8 mouse cellular contexts compared by ENCODE assay signal in the genomic region with DNA sequence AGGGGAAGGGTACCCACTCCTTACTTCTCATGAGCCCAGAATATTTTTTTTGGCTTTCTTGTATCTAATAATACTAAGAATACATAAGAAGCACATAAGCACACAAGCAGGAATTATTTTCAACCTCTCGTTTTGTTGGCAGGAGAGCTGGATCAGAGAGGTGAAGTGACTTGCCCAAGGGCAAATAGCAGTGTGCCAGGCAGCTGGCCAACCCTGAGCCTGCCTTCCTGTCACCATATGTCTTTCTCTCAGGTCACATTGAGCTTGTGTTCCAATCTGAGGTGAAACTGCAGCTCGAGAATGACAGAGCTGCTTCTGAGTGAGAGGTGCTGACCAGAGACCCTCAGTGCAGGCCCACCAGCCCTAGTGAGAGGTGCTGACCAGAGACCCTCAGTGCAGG. TPM values are rescaled to one million over a fixed set of nuclear protein-coding genes. Genes with fewer than 3 reads are reported as not detected.
DNase-seq lines count a peak whose midpoint lies in the region.
"Had no signal": no experiment of that assay in that cellular context is flagged by ENCODE, and none has a peak within 500 bp of the region (broad histone marks: within the 10 kb centered on the region; RNA-seq: fewer than 3 reads in every experiment).

No protein-coding gene starts in this region.

- intact Hi-C loops in gastrocnemius, postnatal 14 days (cut with DNase I; ENCODE audit: low total_unique reads): no loop called here

- DNase-seq in kidney, adult 9 months: peak; percentile 53
- no peak for DNase-seq in kidney, postnatal 4 days
- DNase-seq in adrenal gland, postnatal 25 days: peak; percentile 44
- DNase-seq in cerebellum, adult 18-20 months: peak; percentile 60
- peak; percentile 45 for DNase-seq in kidney, postnatal 14 days
- no peak for DNase-seq in gastrocnemius, postnatal 14 days
- DNase-seq in left cerebral cortex, adult 11 months (ENCODE audit: low spot score): no peak
- DNase-seq: thymus, postnatal 14 days had no signal

RNA-seq across cellular contexts. Expression of a gene that starts 15.8 kb away (rescaled TPM):
- 6.8 and 8.0 TPM in 2 replicates for total RNA-seq in adrenal gland, postnatal 25 days (2021)
- total RNA-seq in gastrocnemius, postnatal 14 days (2021): 10 to 100 TPM in 1 of 2 experiments, 1 to 10 TPM in 1; 8.9 to 11.1 TPM

Comparison
In these comparisons a context has a peak if more than half of its experiments do, and no peak if none do; other contexts are left out.
1. DNase-seq: peak in kidney, adult 9 months (single experiment), adrenal gland, postnatal 25 days (single experiment), cerebellum, adult 18-20 months (2 of 2) and kidney, postnatal 14 days (single experiment); none in kidney, postnatal 4 days (0 of 2), gastrocnemius, postnatal 14 days (single experiment) and left cerebral cortex, adult 11 months (single experiment).